Mouse (Mus musculus) embryo, embryonic 11 days (tissue): ENCODE measurements at regions not wholly inside any gene's neighbourhood (a gene's known extent, or its start where the extent isn't known, plus 50 kb on each side); places are given as distances from the start of the nearest gene placed in this dataset.

ENCODE experiments used
- DNase-seq: peaks from one replicate; pipeline ENCODE4 v3.0.0-alpha.2; 2015

GRCm38 (mm10) chr1:92338589-92338988, 135.1 kb downstream of the Ndufa10 start:
- no peak for DNase-seq

- peak; percentile 36 for DNase-seq
These were observed 136.2 kb downstream of the Ndufa10 start for GRCm38 (mm10) chr1:92337450-92337849.

GRCm38 (mm10) chr1:92332248-92332584, 136.7 kb upstream of the Hdac4 start:
- no peak for DNase-seq

- DNase-seq: no peak
These were observed 136.2 kb upstream of the Hdac4 start for GRCm38 (mm10) chr1:92331559-92332247.

GRCm38 (mm10) chr1:92330181-92330580, 134.7 kb upstream of the Hdac4 start:
- no peak for DNase-seq

- no peak for DNase-seq
These were observed 134.0 kb upstream of the Hdac4 start for GRCm38 (mm10) chr1:92329491-92329890.

- no peak for DNase-seq
These were observed 131.6 kb upstream of the Hdac4 start for GRCm38 (mm10) chr1:92327141-92327540.

GRCm38 (mm10) chr1:92325281-92325680, 129.8 kb upstream of the Hdac4 start:
- DNase-seq: no peak

GRCm38 (mm10) chr1:92324091-92324950, 128.8 kb upstream of the Hdac4 start:
- no peak for DNase-seq

- DNase-seq: no peak
These were observed 121.6 kb upstream of the Hdac4 start for GRCm38 (mm10) chr1:92317131-92317530.

GRCm38 (mm10) chr1:92316191-92316723, 120.8 kb upstream of the Hdac4 start:
- DNase-seq: peak; percentile 12

GRCm38 (mm10) chr1:92313001-92313597, 117.6 kb upstream of the Hdac4 start:
- DNase-seq: no peak

GRCm38 (mm10) chr1:92309883-92310282, 114.4 kb upstream of the Hdac4 start:
- no peak for DNase-seq

- no peak for DNase-seq
These were observed 113.9 kb upstream of the Hdac4 start for GRCm38 (mm10) chr1:92309381-92309780.

- DNase-seq: no peak
These were observed 113.0 kb upstream of the Hdac4 start for GRCm38 (mm10) chr1:92308537-92308936.

GRCm38 (mm10) chr1:92306042-92306441, 110.5 kb upstream of the Hdac4 start:
- no peak for DNase-seq

GRCm38 (mm10) chr1:92299041-92299440, 103.5 kb upstream of the Hdac4 start:
- DNase-seq: no peak

GRCm38 (mm10) chr1:92292681-92293380, 97.3 kb upstream of the Hdac4 start:
- no peak for DNase-seq

- DNase-seq: no peak
These were observed 91.5 kb upstream of the Hdac4 start for GRCm38 (mm10) chr1:92286966-92287342.

- peak; percentile 50 for DNase-seq
These were observed 90.8 kb upstream of the Hdac4 start for GRCm38 (mm10) chr1:92286013-92286965.

GRCm38 (mm10) chr1:92284155-92284554, 88.7 kb upstream of the Hdac4 start:
- DNase-seq: no peak
